Mouse (Mus musculus) heart, adult 2 months (tissue): ENCODE results near the gene Wwox. TPM values are rescaled to one million over a fixed set of nuclear protein-coding genes. Genes with fewer than 3 reads are reported as not detected.
A peak's percentile ranks its signal among the peaks of the same experiment; 100 is the strongest.

Experiments used
- DNase-seq, 2 experiments: peaks; one replicate each; pipeline ENCODE4 v3.0.0; 2021
- H3K27ac ChIP-seq: fragments of 200-600 bp; 2 replicates; pipeline ENCODE4 v1.8.1; 2022
- H3K27me3 ChIP-seq: fragments of 200-500 bp; 2 replicates; pipeline ENCODE4 v1.6.1; 2012; ENCODE audit warnings: mild to moderate bottlenecking, low read length, inconsistent platforms, mixed read lengths; ENCODE audit not compliant: control insufficient read depth, insufficient read depth
- H3K36me3 ChIP-seq: fragments of 200-500 bp; 2 replicates; pipeline ENCODE4 v1.6.1; 2012; ENCODE audit warnings: low read length, inconsistent platforms; ENCODE audit not compliant: control insufficient read depth, insufficient read depth
- H3K4me1 ChIP-seq: fragments of 200-500 bp; 2 replicates; pipeline ENCODE4 v1.6.1; 2011; ENCODE audit warnings: low read length; ENCODE audit not compliant: control insufficient read depth, insufficient read depth
- H3K4me3 ChIP-seq: fragments of 200-600 bp; 2 replicates; pipeline ENCODE4 v1.8.1; 2022
- H3K79me2 ChIP-seq: fragments of 200-500 bp; replicated peaks from 2 replicates; pipeline ENCODE4 v1.6.1; 2012; ENCODE audit warnings: mild to moderate bottlenecking, inconsistent platforms, low read length, moderate library complexity, mixed read lengths; ENCODE audit not compliant: control insufficient read depth, insufficient read depth
- H3K9ac ChIP-seq: fragments of 200-500 bp; 2 replicates; pipeline ENCODE4 v1.6.1; 2012; ENCODE audit warnings: low read depth, mild to moderate bottlenecking, control low read depth, inconsistent platforms, low read length, mixed read lengths
- CTCF ChIP-seq: fragments of 200-600 bp; IDR thresholded peaks from 2 replicates; pipeline ENCODE4 v1.8.1; 2022; ENCODE audit warnings: antibody characterized with exemption, mild to moderate bottlenecking, moderate library complexity
- EP300 ChIP-seq: fragments of 200-500 bp; IDR thresholded peaks from 2 replicates; pipeline ENCODE4 v1.6.1; 2011; ENCODE audit warnings: low read depth, low read length, control low read depth; ENCODE audit not compliant: insufficient read depth
- POLR2A ChIP-seq: fragments of 200-500 bp; IDR thresholded peaks from 2 replicates; pipeline ENCODE4 v1.6.1; 2011; ENCODE audit warnings: mild to moderate bottlenecking, low read depth, low read length, control low read depth; ENCODE audit not compliant: insufficient read depth
- WGBS: fragments of 180-500 bp; shearing (Covaris S2); methylation state at CpG from one replicate; pipeline ENCODE4 v1.1.7; 2018; 5-methylcytosine and 5-hydroxymethylcytosine counted together
- intact Hi-C: fragments of 180-260 bp; cut with DNase I; formaldehyde crosslinking; loops from one replicate; pipeline ENCODE4 v1.15.1; 2025
- polyA plus RNA-seq: library from polyadenylated mRNA; depleted of rRNA; stranded (reverse); fragments of >200 nt; gene quantifications from 2 replicates; pipeline ENCODE4 v1.2.3, GENCODE M21; 2012
- total RNA-seq, 2 experiments: library from RNA; stranded (reverse); gene quantifications; 2 replicates each; pipeline ENCODE4 v1.2.3; 2021

Wwox gene
- total and polyA plus RNA-seq, 3 experiments = 3.3 to 4.6 (median 4.6) TPM

DNA sequence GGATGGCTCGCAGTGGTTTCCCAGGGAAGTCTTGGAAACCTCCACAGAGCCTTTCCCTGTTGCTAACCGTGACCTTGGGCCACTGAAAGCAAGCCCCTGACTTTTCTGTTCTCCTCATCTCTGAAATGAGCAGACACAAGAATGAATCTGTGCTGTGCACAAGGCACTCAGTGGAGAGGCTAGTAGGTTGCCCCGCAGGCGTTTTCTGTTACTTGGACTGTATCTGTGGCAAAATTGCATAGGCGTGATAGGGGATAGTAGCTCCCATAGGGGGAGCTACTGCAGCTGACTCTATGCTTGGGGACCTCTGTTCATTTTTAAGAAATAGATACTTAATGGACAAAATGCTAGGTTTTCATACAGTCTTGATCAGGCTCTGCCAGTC is 742 bp downstream of the Wwox start:
- Histone ChIP-seq H3K9ac (no peak overlapping the region; the same call in 1 of the 2 replicates), H3K4me1 (no peaks in the 10 kb centered on the region), H3K27ac (peak overlapping the region; percentile 77), H3K4me3 (peak overlapping the region; percentile 91), H3K27me3 (no peaks in the 10 kb centered on the region), H3K36me3 (no peaks in the 10 kb centered on the region), H3K79me2 (no peaks in the 10 kb centered on the region)
- no peak for DNase-seq
- no peak for TF ChIP-seq POLR2A
- TF ChIP-seq CTCF = no peak
- no peak for TF ChIP-seq EP300
- 26% methylated on average over 5 of the region's 5 CpGs for WGBS
- intact Hi-C loops = no loop called here

DNA sequence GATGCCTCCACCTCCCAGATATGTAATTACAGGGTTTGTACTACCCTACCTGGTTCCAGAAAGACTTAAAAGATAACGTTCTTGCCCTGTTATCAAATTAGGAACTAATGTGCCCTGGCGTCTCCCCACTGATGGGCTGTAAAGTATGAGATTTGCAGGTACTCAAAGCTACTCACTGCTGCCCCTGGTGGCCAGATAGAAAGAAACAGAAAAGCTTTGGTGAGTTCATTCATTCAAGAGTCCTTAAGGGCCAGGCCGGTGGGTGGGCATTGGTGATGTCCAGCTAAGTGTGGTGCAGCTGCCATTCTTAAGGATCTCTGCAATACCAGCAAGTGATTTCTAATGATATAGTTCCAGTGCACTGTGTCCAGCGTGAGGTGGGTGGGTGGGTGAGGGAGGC is 2.2 kb downstream of the Wwox start:
- no peaks in the 10 kb centered on the region for H3K27me3 ChIP-seq
- H3K27ac ChIP-seq = no peak overlapping the region
- H3K79me2 ChIP-seq = no peaks in the 10 kb centered on the region
- H3K4me3 ChIP-seq = no peak overlapping the region
- DNase-seq = no peak
- TF ChIP-seq POLR2A = no peak
- peak; percentile 68 for TF ChIP-seq CTCF
- TF ChIP-seq EP300 = no peak
- H3K9ac ChIP-seq = no peak overlapping the region
- intact Hi-C loops = no loop called here
- WGBS = 88% methylated on average over 4 of the region's 4 CpGs
- no peaks in the 10 kb centered on the region for H3K4me1 ChIP-seq
- no peaks in the 10 kb centered on the region for H3K36me3 ChIP-seq

DNA sequence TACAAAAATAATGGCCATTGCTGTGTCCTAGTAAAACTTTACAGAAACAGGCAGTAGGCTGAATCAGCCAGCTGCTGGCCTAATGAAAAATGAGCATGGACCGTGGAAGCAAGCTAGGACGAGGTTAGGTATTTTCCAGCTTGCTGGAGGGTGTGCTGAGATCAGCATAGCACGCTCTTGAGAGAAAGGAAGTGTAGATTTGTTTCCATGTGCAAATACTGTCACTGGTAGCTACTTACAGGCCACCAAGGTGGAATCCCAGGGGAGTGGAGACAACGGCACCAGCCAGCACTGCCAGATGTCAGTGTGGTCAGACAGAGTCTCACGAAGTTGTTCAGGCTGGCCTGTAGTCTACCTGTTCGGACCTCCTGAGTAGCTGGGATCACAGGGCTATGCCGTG is 7.4 kb downstream of the Wwox start:
- 79% methylated on average over 7 of the region's 7 CpGs for WGBS

DNA sequence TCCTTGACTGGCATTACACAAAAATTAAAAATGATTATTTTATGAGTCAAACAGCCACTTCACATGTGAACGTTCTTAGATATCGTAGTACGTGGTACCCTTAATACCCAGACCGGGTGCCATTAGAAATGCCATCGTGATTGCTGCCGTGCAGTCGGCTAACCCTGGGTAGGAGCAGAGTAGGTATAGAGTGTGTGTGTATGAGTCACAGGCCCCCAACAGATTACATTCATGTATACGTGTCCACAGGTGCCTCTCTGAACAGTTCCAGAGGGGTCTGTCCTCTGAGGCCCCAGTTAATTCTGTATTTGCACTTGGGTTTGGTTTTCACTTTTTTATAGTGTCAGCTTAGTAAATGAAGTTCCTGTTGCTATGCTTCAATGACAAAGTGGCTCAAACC is 12.8 kb downstream of the Wwox start:
- H3K79me2 ChIP-seq = no peaks in the 10 kb centered on the region
- no peaks in the 10 kb centered on the region; the same call in 1 of the 2 replicates for H3K4me1 ChIP-seq
- no peak overlapping the region for H3K27ac ChIP-seq
- no peak for TF ChIP-seq CTCF
- TF ChIP-seq POLR2A = no peak
- no peak for TF ChIP-seq EP300
- no peak overlapping the region for H3K4me3 ChIP-seq
- no peaks in the 10 kb centered on the region for H3K36me3 ChIP-seq
- H3K9ac ChIP-seq = no peak overlapping the region
- WGBS = 86% methylated on average over 8 of the region's 8 CpGs
- intact Hi-C loops = loop anchor here (2.0 to 5.0 kb wide), 6 partner anchors 90 to 1987 kb away; partner anchors contain the start of gene Maf
- DNase-seq = no peak
- H3K27me3 ChIP-seq = no peaks in the 10 kb centered on the region

More for the DNA sequence above, 7.4 kb downstream of the Wwox start:
- Histone ChIP-seq H3K4me1 (no peaks in the 10 kb centered on the region), H3K79me2 (no peaks in the 10 kb centered on the region), H3K36me3 (no peaks in the 10 kb centered on the region), H3K4me3 (no peak overlapping the region), H3K9ac (no peak overlapping the region), H3K27ac (no peak overlapping the region), H3K27me3 (no peaks in the 10 kb centered on the region)
- DNase-seq = no peak
- intact Hi-C loops = no loop called here
- no peak for TF ChIP-seq POLR2A
- no peak for TF ChIP-seq CTCF
- TF ChIP-seq EP300 = no peak

DNA sequence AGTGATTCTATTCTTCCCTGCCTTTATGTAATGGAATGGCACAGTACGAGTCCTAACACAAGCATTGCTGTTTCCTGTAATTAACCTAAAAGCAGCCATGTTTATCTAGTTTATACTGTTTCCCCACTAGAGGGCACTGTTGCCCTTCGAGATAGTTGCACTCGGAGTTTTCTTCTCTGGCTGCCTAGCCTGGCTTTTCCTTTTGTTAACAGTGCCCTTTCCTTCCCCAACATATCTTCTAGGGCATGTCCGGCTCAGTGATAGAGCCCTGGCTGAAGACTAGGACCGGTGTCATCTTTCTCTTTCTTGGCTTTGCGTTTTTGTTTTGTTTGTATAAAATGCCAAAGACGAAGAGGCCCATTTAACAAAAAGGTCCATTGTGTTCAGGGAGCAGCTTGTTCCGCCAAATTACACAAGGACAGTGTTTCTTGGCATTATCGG is 13.3 kb downstream of the Wwox start:
- 12% methylated on average over 9 of the region's 9 CpGs for WGBS
- peak; percentile 55 to 65 for DNase-seq
- no peak overlapping the region; the same call in 1 of the 2 replicates for H3K4me3 ChIP-seq
- intact Hi-C loops = loop anchor here (2.0 to 5.0 kb wide), 6 partner anchors 90 to 1986 kb away; partner anchors contain the start of gene Maf
- no peaks in the 10 kb centered on the region for H3K36me3 ChIP-seq
- H3K4me1 ChIP-seq = no peaks in the 10 kb centered on the region; the same call in 1 of the 2 replicates
- no peak overlapping the region for H3K9ac ChIP-seq
- H3K79me2 ChIP-seq = no peaks in the 10 kb centered on the region
- H3K27ac ChIP-seq = no peak overlapping the region; the same call in 1 of the 2 replicates
- TF ChIP-seq CTCF = peak; percentile 87
- no peak for TF ChIP-seq EP300
- no peak for TF ChIP-seq POLR2A
- H3K27me3 ChIP-seq = no peaks in the 10 kb centered on the region

DNA sequence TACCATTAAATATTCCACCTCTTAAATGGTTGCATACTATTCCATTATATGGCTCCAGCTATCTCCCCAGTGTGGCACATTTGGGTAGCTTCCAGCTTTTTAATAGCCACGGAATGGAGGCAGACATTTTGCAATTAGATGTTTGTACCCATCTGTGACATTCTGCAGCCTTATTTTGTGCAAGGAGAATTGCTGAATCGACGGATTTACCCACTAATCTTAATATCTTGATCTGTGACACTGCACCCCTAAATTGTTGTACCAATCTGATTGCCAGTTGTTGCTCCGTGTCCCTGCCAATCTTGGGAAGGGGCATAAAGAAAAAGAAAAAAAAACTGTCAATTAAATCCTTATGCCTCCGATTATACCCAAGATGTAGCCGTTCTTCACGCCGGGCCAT is 15.8 kb downstream of the Wwox start:
- no peak overlapping the region for H3K9ac ChIP-seq
- 93% methylated on average over 8 of the region's 8 CpGs for WGBS
- H3K79me2 ChIP-seq = no peaks in the 10 kb centered on the region
- no peak for DNase-seq
- intact Hi-C loops = no loop called here
- no peaks in the 10 kb centered on the region; the same call in 1 of the 2 replicates for H3K4me1 ChIP-seq
- H3K27ac ChIP-seq = no peak overlapping the region
- no peak overlapping the region for H3K4me3 ChIP-seq
- no peak for TF ChIP-seq CTCF
- TF ChIP-seq EP300 = no peak
- H3K36me3 ChIP-seq = no peaks in the 10 kb centered on the region
- H3K27me3 ChIP-seq = no peaks in the 10 kb centered on the region
